Mouse (Mus musculus): ENCODE results near the gene Zbtb38. TPM values are rescaled to one million over a fixed set of nuclear protein-coding genes. Genes with fewer than 3 reads are reported as not detected.

Gene Zbtb38
- polyA plus RNA-seq, 1 experiment from 2014 or later, result 51.0 TPM

DNA sequence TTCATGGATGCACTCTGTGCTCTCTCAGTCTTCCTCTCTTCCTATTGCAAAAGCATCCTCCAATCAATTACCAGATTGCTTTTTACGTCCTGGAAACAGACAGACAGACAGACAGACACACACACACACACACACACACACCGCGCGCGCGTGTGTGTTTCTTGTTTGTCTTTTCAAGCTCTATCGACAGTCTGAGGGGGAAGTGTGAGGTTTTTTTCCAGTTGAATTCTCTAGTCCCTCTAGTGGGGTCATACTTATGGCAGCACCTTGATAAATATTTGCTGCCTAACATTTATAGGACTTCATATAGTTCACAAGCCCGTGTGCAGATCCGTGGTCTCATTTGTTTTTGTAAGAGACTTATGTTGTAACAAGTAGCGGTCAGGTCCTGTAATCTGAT lies 36.5 kb downstream of the Zbtb38 start:
- no peaks in the 10 kb centered on the region for H3K9me3 ChIP-seq
- peaks cover 53% of the 10 kb centered on the region for H3K4me1 ChIP-seq
- no peak overlapping the region for H3K4me2 ChIP-seq (replicated peaks)
- H3K27ac ChIP-seq (replicated peaks), result no peak overlapping the region
- H3K36me3 ChIP-seq, result no peaks in the 10 kb centered on the region
- H3K9ac ChIP-seq (replicated peaks), result no peak overlapping the region
- ATAC-seq (replicated peaks), result no peak
- no peaks in the 10 kb centered on the region for H3K27me3 ChIP-seq
- no peak overlapping the region for H3K4me3 ChIP-seq
- 92% methylated on average over 10 of the region's 10 CpGs for WGBS

DNA sequence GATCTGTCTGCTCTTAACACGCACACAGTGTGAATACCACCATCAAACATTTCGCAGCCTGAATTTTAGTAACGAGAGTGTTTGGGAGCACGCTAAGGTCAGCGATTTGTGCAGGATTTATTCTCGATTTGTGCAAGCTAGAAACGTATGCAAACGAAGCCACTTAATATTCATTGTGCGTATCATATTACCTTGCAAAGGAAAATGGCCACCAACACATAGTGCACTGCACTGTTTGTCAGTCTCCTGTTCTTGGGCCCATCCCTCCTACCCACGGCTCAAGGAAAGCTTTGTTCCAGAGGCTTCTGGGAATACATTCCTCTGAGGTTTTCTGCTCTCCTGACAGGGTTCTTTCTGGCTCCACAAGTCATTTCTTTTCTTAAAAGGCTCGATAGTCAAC lies 37.5 kb downstream of the Zbtb38 start:
- H3K4me1 ChIP-seq, result peaks cover 45% of the 10 kb centered on the region
- no peak for ATAC-seq (replicated peaks)
- no peak overlapping the region for H3K9ac ChIP-seq (replicated peaks)
- H3K27me3 ChIP-seq, result no peaks in the 10 kb centered on the region
- no peak overlapping the region for H3K4me2 ChIP-seq (replicated peaks)
- H3K36me3 ChIP-seq, result no peaks in the 10 kb centered on the region
- H3K4me3 ChIP-seq, result no peak overlapping the region
- 51% methylated on average over 11 of the region's 11 CpGs for WGBS
- no peak overlapping the region for H3K27ac ChIP-seq (replicated peaks)
- H3K9me3 ChIP-seq, result no peaks in the 10 kb centered on the region

DNA sequence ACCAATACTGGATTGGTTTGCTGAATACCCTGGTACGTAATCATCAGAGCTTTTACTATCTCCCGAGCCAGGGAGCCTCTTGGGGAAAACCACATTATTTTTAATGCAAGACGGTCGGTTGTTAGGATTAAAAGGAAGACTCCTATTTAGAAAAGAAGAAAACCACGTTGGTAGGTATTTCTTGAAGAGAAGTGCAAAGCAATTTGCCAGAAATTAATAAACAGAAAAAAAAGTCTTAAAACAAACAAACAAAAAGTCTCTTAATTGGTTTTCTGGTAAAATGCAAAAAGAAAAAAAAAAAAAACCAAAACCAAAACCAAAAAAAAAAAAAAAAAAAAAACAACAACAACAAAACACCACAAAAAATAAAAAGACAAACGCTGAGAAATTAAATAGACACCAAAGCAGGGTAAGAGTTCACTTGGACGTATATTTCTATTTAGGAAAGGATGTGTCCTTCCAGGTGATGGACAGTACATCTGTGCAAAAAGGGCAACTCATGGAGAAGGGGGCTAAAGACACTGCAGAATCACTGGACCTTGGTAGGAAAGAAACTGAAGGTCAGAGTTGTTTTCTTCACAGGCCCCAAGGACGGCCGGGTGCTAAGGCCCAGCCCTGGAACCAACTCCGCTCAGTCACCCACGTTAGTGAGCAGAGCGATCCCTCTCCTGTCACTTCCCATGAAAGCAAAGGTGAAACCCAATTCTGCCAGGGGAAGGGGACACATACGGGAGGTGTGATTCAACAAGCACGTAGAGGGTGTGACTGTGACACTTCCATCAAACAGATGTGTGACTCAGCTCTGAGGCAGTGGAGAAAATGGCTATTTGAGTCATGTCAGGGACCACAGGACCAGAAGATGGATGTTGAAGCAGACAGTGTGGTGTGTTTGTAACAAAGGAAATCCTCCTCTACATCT lies 38.9 kb downstream of the Zbtb38 start:
- Histone ChIP-seq H3K27me3 (no peaks in the 10 kb centered on the region), H3K9ac (replicated peaks) (0 out of 2 replicates have a peak overlapping the region, but pooled peaks have one; percentile 9), H3K36me3 (no peaks in the 10 kb centered on the region), H3K9me3 (no peaks in the 10 kb centered on the region), H3K4me1 (peaks cover 35% of the 10 kb centered on the region), H3K27ac (replicated peaks) (0 out of 2 replicates have a peak overlapping the region, but pooled peaks have one; percentile 13), H3K4me3 (no peak overlapping the region), H3K4me2 (replicated peaks) (no peak overlapping the region)
- 80% methylated on average over 14 of the region's 14 CpGs for WGBS
- ATAC-seq (replicated peaks), result no peak

DNA sequence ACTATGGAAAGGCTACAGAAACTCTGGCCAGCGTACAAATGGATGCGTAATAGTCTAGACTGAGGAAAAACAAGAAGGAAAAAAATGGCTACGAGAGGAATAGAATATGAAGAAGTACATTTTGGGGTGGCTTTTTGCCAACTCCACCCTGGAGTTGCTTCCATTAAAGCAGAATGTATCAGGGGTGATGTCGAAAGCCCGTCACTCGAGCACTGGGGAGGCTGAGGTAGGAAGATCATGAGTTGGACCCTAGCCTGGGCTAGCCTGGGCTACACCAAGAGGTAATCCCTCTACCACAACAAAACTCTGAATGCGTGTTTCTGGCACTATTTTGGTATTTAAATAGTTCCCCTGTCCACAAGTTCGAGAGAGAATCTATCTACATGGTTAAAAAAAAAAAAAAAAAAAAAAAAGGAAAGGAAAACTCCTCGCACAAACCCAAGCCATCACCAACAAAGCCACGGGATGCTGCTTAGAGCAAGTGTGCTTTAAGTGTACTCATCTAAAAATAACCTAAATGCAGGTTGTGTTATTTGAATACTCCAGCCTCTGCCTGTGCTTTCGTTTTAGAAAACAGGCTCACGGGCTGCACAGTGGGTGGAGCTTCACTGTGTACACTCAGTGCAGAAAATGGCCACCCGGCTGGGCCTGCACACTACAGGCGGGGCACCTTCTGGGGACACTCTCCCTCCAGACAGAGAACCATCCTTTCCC lies 39.7 kb downstream of the Zbtb38 start:
- no peak for ATAC-seq (replicated peaks)
- H3K36me3 ChIP-seq, result no peaks in the 10 kb centered on the region
- no peaks in the 10 kb centered on the region for H3K27me3 ChIP-seq
- no peak overlapping the region for H3K27ac ChIP-seq (replicated peaks)
- no peak overlapping the region for H3K4me2 ChIP-seq (replicated peaks)
- H3K4me1 ChIP-seq, result peaks cover 31% of the 10 kb centered on the region
- no peak overlapping the region for H3K4me3 ChIP-seq
- no peaks in the 10 kb centered on the region for H3K9me3 ChIP-seq
- H3K9ac ChIP-seq (replicated peaks), result 0 out of 2 replicates have a peak overlapping the region, but pooled peaks have one; percentile 9
- 78% methylated on average over 14 of the region's 14 CpGs for WGBS

DNA sequence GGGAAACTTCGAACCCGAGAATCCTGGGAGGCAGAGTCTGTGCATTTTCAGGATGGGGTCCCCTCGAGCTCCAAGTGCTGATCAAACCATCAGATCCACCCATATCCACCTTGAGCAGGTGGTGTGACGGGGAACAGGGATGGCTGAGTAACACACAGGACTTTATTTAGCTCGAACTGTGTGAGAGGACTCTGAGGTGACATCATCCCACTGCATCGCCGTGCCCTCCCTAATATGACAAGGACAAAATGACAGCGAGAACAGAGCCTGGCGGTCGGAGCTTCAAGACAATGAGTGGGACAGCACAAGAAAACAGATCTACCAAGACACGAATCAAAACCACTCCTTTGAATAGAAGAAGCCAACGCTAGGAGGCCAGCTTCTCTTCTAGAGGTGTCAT lies 40.6 kb downstream of the Zbtb38 start:
- Histone ChIP-seq H3K9ac (replicated peaks) (no peak overlapping the region), H3K9me3 (no peaks in the 10 kb centered on the region), H3K4me1 (peaks cover 27% of the 10 kb centered on the region), H3K4me2 (replicated peaks) (no peak overlapping the region), H3K4me3 (no peak overlapping the region), H3K27ac (replicated peaks) (no peak overlapping the region), H3K27me3 (no peaks in the 10 kb centered on the region), H3K36me3 (no peaks in the 10 kb centered on the region)
- WGBS, result 90% methylated on average over 12 of the region's 12 CpGs
- no peak for ATAC-seq (replicated peaks)

DNA sequence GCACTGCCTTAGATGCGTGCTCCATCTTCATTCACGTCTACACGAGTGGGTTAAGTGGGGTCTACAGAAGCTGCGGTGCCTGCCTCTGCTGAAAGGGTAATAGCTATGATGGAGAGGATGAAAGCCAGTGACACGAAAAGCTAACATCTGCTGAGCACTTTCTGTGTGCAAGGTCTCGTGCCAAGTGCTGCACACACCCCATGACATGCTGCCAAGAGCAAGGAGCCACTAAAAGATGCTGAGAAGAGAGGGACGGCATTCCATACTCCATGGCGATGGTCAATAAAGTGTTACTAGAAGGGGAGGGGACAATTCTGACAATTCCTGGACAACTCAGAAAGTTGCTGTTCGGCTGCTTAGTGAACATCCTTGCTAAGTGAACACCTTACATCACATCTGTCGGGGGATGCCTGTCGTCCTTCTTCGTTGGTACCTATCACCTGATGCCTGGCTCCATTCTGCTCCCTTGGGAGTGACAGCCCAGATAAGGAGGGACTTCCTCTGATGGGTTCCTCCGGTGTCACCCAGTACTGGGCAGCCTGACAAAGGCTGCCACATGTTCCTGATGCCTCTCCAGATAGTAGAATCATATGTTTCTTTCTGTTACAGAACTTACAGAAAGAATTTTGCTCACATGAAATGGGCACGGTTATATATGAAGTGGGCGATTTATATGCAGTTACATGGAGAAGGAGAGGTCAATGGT lies 42.2 kb downstream of the Zbtb38 start:
- H3K9ac ChIP-seq (replicated peaks), result no peak overlapping the region
- H3K4me2 ChIP-seq (replicated peaks), result no peak overlapping the region
- H3K27me3 ChIP-seq, result no peaks in the 10 kb centered on the region
- no peak overlapping the region for H3K27ac ChIP-seq (replicated peaks)
- no peaks in the 10 kb centered on the region for H3K36me3 ChIP-seq
- H3K9me3 ChIP-seq, result no peaks in the 10 kb centered on the region
- 81% methylated on average over 15 of the region's 15 CpGs for WGBS
- no peak overlapping the region for H3K4me3 ChIP-seq
- ATAC-seq (replicated peaks), result no peak
- peaks cover 28% of the 10 kb centered on the region for H3K4me1 ChIP-seq

DNA sequence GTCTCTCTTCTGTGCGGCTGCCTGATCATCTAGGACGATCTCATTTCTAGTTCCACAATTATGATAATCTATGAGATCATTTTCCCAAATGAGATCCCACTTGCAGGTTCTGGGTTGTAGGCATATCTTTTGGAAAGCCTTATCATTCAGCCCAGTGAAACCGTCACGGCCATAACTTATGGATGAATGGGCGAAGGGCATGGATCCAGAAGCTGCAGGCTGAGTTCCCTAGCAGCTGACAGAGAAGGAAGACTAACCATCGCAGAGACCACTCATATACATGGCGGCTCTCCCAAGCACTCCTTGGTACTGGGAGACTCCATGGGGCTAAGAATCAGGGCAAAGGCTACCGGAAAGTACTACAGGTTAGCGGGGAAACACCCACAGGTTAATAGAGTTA lies 43.7 kb downstream of the Zbtb38 start:
- no peak overlapping the region for H3K9ac ChIP-seq (replicated peaks)
- ATAC-seq (replicated peaks), result no peak
- H3K9me3 ChIP-seq, result no peaks in the 10 kb centered on the region
- no peaks in the 10 kb centered on the region for H3K27me3 ChIP-seq
- peaks cover 13% of the 10 kb centered on the region for H3K4me1 ChIP-seq
- no peak overlapping the region for H3K4me3 ChIP-seq
- H3K4me2 ChIP-seq (replicated peaks), result no peak overlapping the region
- 92% methylated on average over 9 of the region's 9 CpGs for WGBS
- no peaks in the 10 kb centered on the region for H3K36me3 ChIP-seq
- H3K27ac ChIP-seq (replicated peaks), result no peak overlapping the region

DNA sequence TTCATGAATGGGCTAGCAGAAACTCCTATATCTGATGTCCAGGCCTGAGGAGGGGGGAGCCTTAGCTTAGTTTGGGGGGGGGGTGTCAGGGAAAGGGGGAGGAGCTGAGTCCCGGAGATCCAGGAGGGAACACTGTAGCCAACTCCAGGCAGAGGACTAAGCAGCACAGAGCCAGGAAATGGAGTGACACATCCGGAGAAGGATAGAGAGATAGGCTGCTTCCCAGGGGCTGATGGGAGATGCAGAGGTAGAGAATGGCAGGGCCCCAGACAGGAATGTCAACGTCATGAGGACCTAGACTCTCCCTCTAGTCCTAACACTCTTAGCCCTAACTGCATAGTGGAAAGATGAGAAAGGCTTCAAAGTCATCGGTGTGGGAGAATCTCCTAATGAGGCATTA lies 44.7 kb downstream of the Zbtb38 start:
- WGBS, result 81% methylated on average over 4 of the region's 4 CpGs
- no peak overlapping the region for H3K4me2 ChIP-seq (replicated peaks)
- no peaks in the 10 kb centered on the region for H3K36me3 ChIP-seq
- peaks cover 7% of the 10 kb centered on the region; the same call in 1 of the 2 replicates for H3K4me1 ChIP-seq
- H3K27ac ChIP-seq (replicated peaks), result no peak overlapping the region
- H3K27me3 ChIP-seq, result no peaks in the 10 kb centered on the region
- H3K9ac ChIP-seq (replicated peaks), result no peak overlapping the region
- ATAC-seq (replicated peaks), result no peak
- no peak overlapping the region for H3K4me3 ChIP-seq
- no peaks in the 10 kb centered on the region for H3K9me3 ChIP-seq

DNA sequence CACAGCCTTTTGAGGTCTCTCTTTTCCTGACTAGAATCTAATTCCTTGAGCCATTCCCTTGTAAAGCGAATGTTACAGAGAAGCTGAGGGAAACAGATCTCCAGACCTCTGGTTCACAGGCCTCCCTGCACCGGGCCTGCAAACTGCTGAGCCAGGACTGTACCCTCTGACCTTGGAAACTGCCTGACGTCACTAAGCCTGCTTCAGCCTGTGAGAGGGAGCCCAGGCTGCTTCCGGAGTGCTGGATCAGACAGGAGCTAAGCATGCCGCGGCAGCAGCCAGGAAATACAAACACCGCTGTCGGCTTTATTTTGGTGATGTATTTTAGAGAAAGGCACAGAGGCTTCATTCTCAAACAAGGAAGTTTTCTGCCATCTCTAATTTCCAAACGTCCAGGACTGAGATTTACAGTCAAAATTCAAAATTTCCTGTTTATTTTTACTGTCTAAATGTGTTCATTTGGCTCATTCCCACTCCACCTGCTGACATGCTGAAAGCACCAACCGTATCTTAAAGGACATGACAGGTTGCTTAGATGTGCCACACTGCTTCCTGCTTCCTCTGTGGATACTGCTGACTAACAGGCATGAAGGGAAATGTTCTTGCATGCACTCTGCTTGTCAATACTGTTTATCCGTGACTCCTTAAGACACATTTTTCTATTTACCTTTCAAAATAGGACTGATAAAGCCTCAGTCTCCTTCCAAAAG lies 46.9 kb downstream of the Zbtb38 start:
- no peak for ATAC-seq (replicated peaks)
- Histone ChIP-seq H3K9ac (replicated peaks) (no peak overlapping the region), H3K4me2 (replicated peaks) (no peak overlapping the region), H3K27ac (replicated peaks) (peak overlapping the region; percentile 27; the same call in 1 of the 2 replicates), H3K27me3 (no peaks in the 10 kb centered on the region), H3K9me3 (no peaks in the 10 kb centered on the region), H3K4me1 (peaks cover 7% of the 10 kb centered on the region; the same call in 1 of the 2 replicates), H3K4me3 (no peak overlapping the region), H3K36me3 (peaks cover 3% of the 10 kb centered on the region; the same call in 1 of the 2 replicates)
- WGBS, result 58% methylated on average over 11 of the region's 11 CpGs

DNA sequence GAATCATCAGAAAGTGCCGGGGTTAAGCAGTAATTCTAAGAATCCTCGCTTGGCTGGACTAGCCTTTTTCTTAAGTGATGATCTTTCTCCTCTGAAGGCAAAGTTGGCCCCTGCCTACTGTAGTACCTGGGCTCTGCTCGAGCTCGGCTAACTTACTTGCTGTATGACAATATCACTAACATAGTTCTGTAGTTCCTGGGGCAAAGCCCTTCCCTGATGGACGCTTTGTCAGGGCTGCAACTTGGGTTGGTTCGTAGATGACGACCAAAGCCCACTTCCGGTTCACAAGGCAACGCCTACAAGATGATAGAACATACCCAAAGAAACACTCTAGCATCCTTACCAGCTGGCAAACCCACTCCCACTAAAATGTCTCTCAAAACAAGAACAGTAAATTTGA lies 47.7 kb downstream of the Zbtb38 start:
- 95% methylated on average over 9 of the region's 9 CpGs for WGBS
- Histone ChIP-seq H3K9me3 (no peaks in the 10 kb centered on the region), H3K27me3 (no peaks in the 10 kb centered on the region), H3K4me1 (peaks cover 7% of the 10 kb centered on the region; the same call in 1 of the 2 replicates), H3K36me3 (peaks cover 4% of the 10 kb centered on the region; the same call in 1 of the 2 replicates), H3K27ac (replicated peaks) (no peak overlapping the region), H3K9ac (replicated peaks) (no peak overlapping the region), H3K4me3 (no peak overlapping the region), H3K4me2 (replicated peaks) (no peak overlapping the region)
- no peak for ATAC-seq (replicated peaks)

DNA sequence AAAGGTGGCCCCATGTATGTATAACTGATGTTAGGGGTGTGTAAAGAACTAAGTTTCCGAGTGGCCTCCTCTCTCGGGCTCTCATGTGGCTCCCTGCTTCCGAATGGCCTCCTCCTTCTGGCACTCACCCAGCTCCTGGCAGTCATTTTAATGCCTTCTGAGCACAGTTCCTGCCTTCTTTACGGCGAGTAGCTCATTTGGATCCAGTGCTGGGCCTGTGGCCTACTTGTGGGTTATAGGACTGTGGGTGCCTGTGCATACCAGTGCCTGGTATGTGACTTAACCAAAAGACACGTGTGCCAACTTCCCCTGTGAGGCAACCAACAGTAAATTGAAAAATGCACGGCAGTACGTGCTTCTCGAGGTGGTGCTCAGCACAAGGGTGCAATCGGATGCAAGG lies 50.7 kb downstream of the Zbtb38 start:
- 73% methylated on average over 10 of the region's 10 CpGs for WGBS
- no peak overlapping the region for H3K4me3 ChIP-seq
- peaks cover 7% of the 10 kb centered on the region; the same call in 1 of the 2 replicates for H3K4me1 ChIP-seq
- H3K9me3 ChIP-seq, result no peaks in the 10 kb centered on the region
- ATAC-seq (replicated peaks), result no peak
- peaks cover 11% of the 10 kb centered on the region; the same call in 1 of the 2 replicates for H3K36me3 ChIP-seq
- H3K27me3 ChIP-seq, result no peaks in the 10 kb centered on the region
- H3K4me2 ChIP-seq (replicated peaks), result no peak overlapping the region
- no peak overlapping the region for H3K9ac ChIP-seq (replicated peaks)
- no peak overlapping the region for H3K27ac ChIP-seq (replicated peaks)

All from forebrain, embryonic 15.5 days (tissue).